Mouse (Mus musculus) neural tube, embryonic 14.5 days (tissue): ENCODE results near the gene Vwf. TPM values are rescaled to one million over a fixed set of nuclear protein-coding genes. Genes with fewer than 3 reads are reported as not detected.
A peak's percentile ranks its signal among the peaks of the same experiment; 100 is the strongest.

Source experiments
- ATAC-seq: fragments of 200-750 bp; cut with Nextera tagmentation; 2 replicates; pipeline ENCODE4 v1.8.0; 2017; ENCODE audit warnings: low read depth, mild to moderate bottlenecking, moderate TSS enrichment, moderate library complexity
- H3K27ac ChIP-seq: fragments of 300-500 bp; sonication (generic); 2 replicates; pipeline ENCODE4 v1.5.1; 2014; ENCODE audit warnings: low read depth, mild to moderate bottlenecking, control low read depth, low read length, moderate library complexity, mixed read lengths
- H3K27me3 ChIP-seq: fragments of 300-500 bp; sonication (generic); 2 replicates; pipeline ENCODE4 v1.6.1; 2014; ENCODE audit warnings: low read length; ENCODE audit not compliant: control insufficient read depth, insufficient read depth
- H3K36me3 ChIP-seq: fragments of 300-500 bp; sonication (generic); 2 replicates; pipeline ENCODE4 v1.6.1; 2014; ENCODE audit warnings: low read length, mixed read lengths; ENCODE audit not compliant: control insufficient read depth, insufficient read depth
- H3K4me1 ChIP-seq: fragments of 300-500 bp; sonication (generic); 2 replicates; pipeline ENCODE4 v1.6.1; 2014; ENCODE audit warnings: low read length; ENCODE audit not compliant: control insufficient read depth, insufficient read depth
- H3K4me2 ChIP-seq: fragments of 300-500 bp; sonication (generic); 2 replicates; pipeline ENCODE4 v1.6.1; 2014; ENCODE audit warnings: mild to moderate bottlenecking, low read depth, low read length, control low read depth
- H3K4me3 ChIP-seq: fragments of 300-500 bp; sonication (generic); 2 replicates; pipeline ENCODE4 v1.5.1; 2014; ENCODE audit warnings: low read depth, low read length, control low read depth, mixed read lengths
- H3K9ac ChIP-seq: fragments of 300-500 bp; sonication (generic); replicated peaks from 2 replicates; pipeline ENCODE4 v1.6.1; 2014; ENCODE audit warnings: low read depth, mild to moderate bottlenecking, control low read depth, low read length, mixed read lengths
- H3K9me3 ChIP-seq: fragments of 300-500 bp; sonication (generic); 2 replicates; pipeline ENCODE4 v1.6.1; 2016; ENCODE audit warnings: low read length; ENCODE audit not compliant: control insufficient read depth
- WGBS: fragments of 180-500 bp; shearing (Covaris S2); extraction: QIAGEN DNeasy Blood & Tissue Kit; methylation state at CpG from one replicate; pipeline ENCODE4 v1.1.7; 2014; 5-methylcytosine and 5-hydroxymethylcytosine counted together
- polyA plus RNA-seq: library from polyadenylated mRNA; unstranded; fragments of >200 nt; fragmentation: Nextera tagmentation; extraction: Ambion mirVana; gene quantifications from 2 replicates; pipeline ENCODE4 v1.2.1, GENCODE M21; 2014

Vwf gene
- polyA plus RNA-seq, 1 experiment from 2014 or later = 6.5 TPM

DNA sequence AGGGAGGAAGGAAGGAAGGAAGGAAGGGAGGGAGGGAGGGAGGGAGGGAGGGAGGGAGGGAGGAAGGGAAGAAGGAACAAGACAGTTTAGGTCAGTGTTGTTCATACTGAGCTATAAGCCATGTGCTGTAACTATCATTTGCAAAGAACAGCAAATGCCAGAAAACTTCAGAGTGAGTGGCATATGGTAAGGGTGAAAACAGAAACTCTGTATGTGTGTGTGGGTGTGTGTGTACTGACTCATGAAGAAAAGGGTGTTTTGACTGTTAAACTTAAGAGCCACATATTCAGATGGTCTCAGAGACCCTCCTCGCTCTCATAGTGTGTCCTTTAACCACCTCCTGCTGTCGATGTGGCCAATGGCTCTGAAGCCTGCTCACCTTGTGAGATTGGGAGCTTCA, 14.9 kb downstream of the Vwf start:
- no peak overlapping the region for H3K27ac ChIP-seq
- no peaks in the 10 kb centered on the region for H3K27me3 ChIP-seq
- no peaks in the 10 kb centered on the region for H3K36me3 ChIP-seq
- WGBS = 88% methylated on average over 2 of the region's 2 CpGs
- H3K4me2 ChIP-seq = no peak overlapping the region
- no peak for ATAC-seq
- no peak overlapping the region for H3K4me3 ChIP-seq
- H3K4me1 ChIP-seq = no peaks in the 10 kb centered on the region
- H3K9ac ChIP-seq = no peak overlapping the region
- H3K9me3 ChIP-seq = no peaks in the 10 kb centered on the region

- no peaks in the 10 kb centered on the region for H3K36me3 ChIP-seq
- no peak overlapping the region for H3K27ac ChIP-seq
- no peak overlapping the region for H3K4me2 ChIP-seq
- no peaks in the 10 kb centered on the region for H3K27me3 ChIP-seq
- H3K4me1 ChIP-seq = no peaks in the 10 kb centered on the region
- 81% methylated on average over 7 of the region's 7 CpGs for WGBS
- no peaks in the 10 kb centered on the region for H3K9me3 ChIP-seq
- no peak overlapping the region for H3K9ac ChIP-seq
- ATAC-seq = no peak
- H3K4me3 ChIP-seq = no peak overlapping the region
Observed at GRCm38 (mm10) chr6:125564812-125565281, 18.3 kb downstream of the Vwf start.

GRCm38 (mm10) chr6:125565326-125565725, 18.8 kb downstream of the Vwf start:
- Histone ChIP-seq H3K4me1 (no peaks in the 10 kb centered on the region), H3K4me3 (no peak overlapping the region), H3K27me3 (no peaks in the 10 kb centered on the region), H3K9ac (no peak overlapping the region), H3K4me2 (no peak overlapping the region), H3K36me3 (no peaks in the 10 kb centered on the region), H3K27ac (no peak overlapping the region), H3K9me3 (no peaks in the 10 kb centered on the region)
- 87% methylated on average over 6 of the region's 6 CpGs for WGBS
- ATAC-seq = no peak

DNA sequence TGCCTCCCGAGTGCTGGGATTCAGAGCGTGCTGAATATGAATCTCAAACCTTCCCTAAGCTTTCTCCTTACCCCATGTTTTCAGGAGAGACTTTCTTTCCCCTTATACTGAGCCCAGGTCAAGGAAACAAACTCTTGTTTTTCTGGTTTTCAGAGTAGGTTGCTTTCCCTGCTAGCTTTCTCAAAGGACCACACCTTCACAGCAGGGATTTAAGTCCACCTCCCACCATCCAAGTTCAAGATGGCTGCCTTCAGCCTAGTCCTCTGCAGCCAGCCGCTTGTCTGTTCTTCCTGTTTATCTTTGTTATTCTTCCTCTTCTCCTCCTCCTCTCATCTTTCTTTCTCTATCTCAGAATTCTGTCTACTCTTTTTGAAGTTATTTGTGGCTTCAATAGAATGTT, 20.1 kb downstream of the Vwf start:
- no peak for ATAC-seq
- Histone ChIP-seq H3K9me3 (no peaks in the 10 kb centered on the region), H3K27ac (no peak overlapping the region), H3K4me3 (no peak overlapping the region), H3K4me1 (no peaks in the 10 kb centered on the region), H3K9ac (no peak overlapping the region), H3K4me2 (no peak overlapping the region), H3K36me3 (no peaks in the 10 kb centered on the region), H3K27me3 (no peaks in the 10 kb centered on the region)
- 91% methylated on average over 3 of the region's 3 CpGs for WGBS

DNA sequence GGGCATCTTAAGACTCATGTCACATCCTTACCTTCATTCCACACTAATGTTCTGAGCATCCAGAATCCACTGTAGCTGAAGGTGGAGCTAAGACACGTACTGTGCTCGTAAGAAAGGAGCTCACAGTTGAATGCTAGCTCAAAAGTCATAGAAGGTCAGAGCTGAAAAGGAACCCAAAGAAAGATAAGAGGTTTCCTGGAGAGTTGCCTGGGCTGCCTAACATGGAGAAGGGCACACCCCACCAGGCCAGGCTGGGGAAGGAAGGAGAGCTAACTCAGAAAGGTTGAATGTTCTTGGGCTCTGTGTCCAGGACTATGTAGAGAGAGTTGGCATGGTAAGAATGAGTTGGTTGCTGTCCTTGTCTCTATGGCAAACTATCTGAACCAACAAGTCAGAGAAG, 21.8 kb downstream of the Vwf start:
- no peak overlapping the region for H3K27ac ChIP-seq
- H3K9me3 ChIP-seq = no peaks in the 10 kb centered on the region
- no peaks in the 10 kb centered on the region for H3K27me3 ChIP-seq
- no peaks in the 10 kb centered on the region for H3K36me3 ChIP-seq
- 88% methylated on average over 2 of the region's 2 CpGs for WGBS
- no peak overlapping the region for H3K9ac ChIP-seq
- ATAC-seq = no peak
- no peak overlapping the region for H3K4me3 ChIP-seq
- H3K4me1 ChIP-seq = peaks cover 10% of the 10 kb centered on the region
- H3K4me2 ChIP-seq = no peak overlapping the region

- Histone ChIP-seq H3K4me1 (peaks cover 12% of the 10 kb centered on the region), H3K27me3 (no peaks in the 10 kb centered on the region), H3K36me3 (no peaks in the 10 kb centered on the region), H3K4me3 (0 out of 2 replicates have a peak overlapping the region, but pooled peaks have one; percentile 0), H3K9me3 (no peaks in the 10 kb centered on the region), H3K9ac (no peak overlapping the region), H3K27ac (peak overlapping the region; percentile 35; the same call in 1 of the 2 replicates), H3K4me2 (peak overlapping the region; percentile 34)
- WGBS = 41% methylated on average over 18 of the region's 18 CpGs
- peak; percentile 57; the same call in 1 of the 2 replicates for ATAC-seq
Observed at GRCm38 (mm10) chr6:125572291-125573188, 26.0 kb downstream of the Vwf start.

DNA sequence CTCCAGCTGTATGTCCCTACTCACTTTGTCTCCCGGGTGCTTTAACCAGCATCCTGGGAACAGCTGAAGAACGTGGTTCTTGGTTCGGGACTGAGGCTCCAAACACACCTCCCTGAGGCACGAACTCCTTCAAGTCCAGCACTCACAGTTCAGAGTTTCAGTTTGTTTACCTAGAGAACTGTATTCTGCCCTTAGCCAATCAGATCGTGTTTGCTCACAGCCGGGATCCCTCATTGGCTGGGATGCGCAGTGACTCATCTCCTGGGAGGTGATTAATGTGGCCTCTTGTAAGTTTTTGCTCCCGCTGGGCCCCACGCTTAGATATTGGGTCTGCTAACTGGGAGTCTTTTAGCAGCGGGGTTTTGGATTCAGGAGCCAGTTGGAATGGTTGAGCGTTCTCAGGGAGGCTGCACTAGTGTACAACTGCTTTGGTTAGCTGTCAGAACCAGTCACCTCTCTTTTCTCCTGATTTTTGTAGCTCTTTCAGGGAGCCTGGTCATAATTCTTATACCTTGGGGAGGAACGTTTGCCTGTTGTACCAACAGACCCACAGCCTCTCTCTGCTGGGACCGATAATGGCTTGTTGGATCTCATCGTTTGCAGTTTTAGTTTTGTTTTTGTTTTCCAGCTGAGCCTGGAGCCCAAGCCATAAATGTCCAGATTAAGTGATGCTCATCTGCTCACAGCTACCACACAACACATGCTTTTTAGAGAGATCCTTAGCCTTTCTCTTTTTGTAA, 26.8 kb downstream of the Vwf start:
- Histone ChIP-seq H3K9me3 (no peaks in the 10 kb centered on the region), H3K36me3 (no peaks in the 10 kb centered on the region), H3K4me1 (peaks cover 12% of the 10 kb centered on the region), H3K9ac (no peak overlapping the region), H3K4me3 (0 out of 2 replicates have a peak overlapping the region, but pooled peaks have one; percentile 0), H3K27me3 (no peaks in the 10 kb centered on the region), H3K4me2 (peak overlapping the region; percentile 34), H3K27ac (0 out of 2 replicates have a peak overlapping the region, but pooled peaks have one; percentile 35)
- 4% methylated on average over 14 of the region's 14 CpGs for WGBS
- peak; percentile 93 for ATAC-seq

- Histone ChIP-seq H3K4me3 (no peak overlapping the region), H3K27ac (no peak overlapping the region), H3K9me3 (no peaks in the 10 kb centered on the region), H3K27me3 (no peaks in the 10 kb centered on the region), H3K9ac (no peak overlapping the region), H3K36me3 (no peaks in the 10 kb centered on the region), H3K4me2 (no peak overlapping the region), H3K4me1 (peaks cover 12% of the 10 kb centered on the region)
- 95% methylated on average over 6 of the region's 6 CpGs for WGBS
- ATAC-seq = no peak
Observed at GRCm38 (mm10) chr6:125575080-125575479, 28.5 kb downstream of the Vwf start.

GRCm38 (mm10) chr6:125577301-125577700, 30.7 kb downstream of the Vwf start:
- no peak for ATAC-seq
- Histone ChIP-seq H3K4me3 (no peak overlapping the region), H3K36me3 (no peaks in the 10 kb centered on the region), H3K4me1 (peaks cover 11% of the 10 kb centered on the region), H3K9ac (no peak overlapping the region), H3K9me3 (no peaks in the 10 kb centered on the region), H3K27me3 (no peaks in the 10 kb centered on the region), H3K4me2 (no peak overlapping the region), H3K27ac (no peak overlapping the region)
- 85% methylated on average over 9 of the region's 9 CpGs for WGBS
